Mouse (Mus musculus) cerebellum, adult 18-20 months (tissue): ENCODE measurements around the gene Gatad1.
"Not testable (repeated sequence)": the region's sequence is repeated elsewhere in the genome, so short reads cannot be mapped to it uniquely, and the experiment has no call there.

Experiments used
- DNase-seq, 2 experiments: peaks; one replicate each; pipeline ENCODE4 v3.0.0; 2021

The Gatad1 gene

DNA sequence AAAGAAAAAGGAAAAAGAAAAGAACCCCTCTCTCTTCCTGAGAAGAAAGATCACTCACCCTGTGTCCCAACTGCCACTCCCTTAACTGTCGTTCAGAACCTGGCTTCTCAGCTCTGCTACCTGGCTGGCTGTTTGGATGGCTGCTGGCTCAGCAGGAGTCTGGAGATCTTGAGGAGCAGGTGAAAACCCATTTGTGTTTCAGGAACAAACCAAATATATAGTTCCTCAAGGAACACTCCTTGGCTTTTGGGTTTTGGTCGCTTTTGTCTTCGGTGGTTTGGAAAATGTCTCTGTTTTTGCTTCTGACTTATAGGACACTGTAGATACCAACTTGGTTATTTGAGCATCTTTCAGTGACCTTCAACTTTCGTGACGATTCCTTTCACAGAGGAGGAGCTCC, at the start of gene Gatad1:
Gene Gatad1 (minus strand): TSS at position 101 of the 400 bp plus-strand sequence.
- DNase-seq, result no peak

DNA sequence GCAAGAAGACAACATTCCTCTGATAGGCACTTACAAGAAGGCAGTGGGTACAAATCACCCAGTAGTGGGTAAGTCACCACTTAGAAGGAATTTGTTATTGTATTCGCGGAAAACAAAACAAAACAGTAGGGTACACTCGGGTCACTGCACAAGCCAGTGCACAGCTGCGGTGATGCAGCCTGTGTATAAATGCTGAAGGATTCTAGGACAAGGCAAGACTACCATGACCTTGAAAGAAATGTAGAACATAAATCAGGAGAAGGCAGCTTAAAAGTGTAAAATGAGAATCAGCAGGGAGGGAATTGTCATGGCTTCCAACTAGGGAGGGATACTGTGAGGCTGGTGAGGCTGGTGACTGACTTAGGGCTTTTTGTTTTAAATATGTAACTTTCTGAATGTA, 45.2 kb upstream of the Gatad1 start:
- no peak for DNase-seq

DNA sequence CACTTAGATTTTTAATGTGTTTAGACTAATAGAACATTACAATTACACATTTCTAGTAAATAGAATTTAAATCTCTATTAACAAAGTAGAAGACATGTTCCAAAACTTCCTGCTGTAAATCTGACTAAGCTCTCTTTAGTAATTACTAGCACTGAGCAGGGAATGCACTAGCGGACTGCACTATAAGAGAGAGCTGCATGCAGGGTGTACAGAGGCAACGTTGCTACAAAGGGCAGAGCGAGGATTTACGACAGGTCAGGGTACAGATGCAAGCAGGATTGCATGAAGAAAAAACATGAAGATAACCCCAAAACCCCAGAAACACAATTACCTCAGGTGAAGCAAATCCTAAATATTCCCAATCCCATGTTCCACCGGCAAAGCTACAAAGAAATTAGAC, 43.0 kb upstream of the Gatad1 start:
- DNase-seq, result no peak

DNA sequence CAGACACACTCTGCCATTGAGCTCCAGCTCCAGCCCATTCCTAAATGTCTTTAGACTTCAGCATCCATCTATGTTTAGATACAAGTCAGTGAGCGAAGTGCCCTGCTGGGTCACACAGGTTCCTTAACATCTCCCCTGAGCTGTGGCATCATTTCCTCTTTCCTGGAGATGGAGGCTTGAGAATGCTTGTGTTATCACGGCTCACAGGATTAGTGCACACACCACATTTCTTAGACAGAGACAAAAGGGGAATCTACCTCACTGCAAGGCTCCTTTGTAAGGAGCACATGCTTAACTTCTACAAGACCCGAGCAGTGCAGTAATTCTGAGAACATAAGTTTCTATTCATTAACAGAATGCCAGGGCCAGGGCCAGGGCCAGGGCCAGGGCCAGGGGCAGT, 39.0 kb upstream of the Gatad1 start:
- DNase-seq, result no peak

DNA sequence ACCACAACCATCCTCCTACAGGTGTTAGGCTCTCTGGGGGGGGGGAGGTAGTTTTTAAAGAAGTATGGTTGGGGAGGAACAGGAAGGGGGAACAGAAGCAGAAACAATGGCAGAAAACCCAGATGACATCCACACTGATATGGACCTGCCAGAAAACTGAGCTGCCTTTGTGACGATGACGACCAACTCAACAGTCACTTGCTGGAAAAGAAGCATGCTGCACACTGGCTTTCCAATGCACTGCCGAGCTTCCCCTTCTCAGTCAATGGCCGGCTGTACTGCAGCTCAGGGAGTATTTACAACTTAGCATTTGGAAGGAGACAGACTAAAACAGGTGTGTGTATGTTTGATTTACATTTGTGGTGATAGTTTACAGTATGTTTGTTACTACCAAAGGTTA, 38.2 kb upstream of the Gatad1 start:
- no peak for DNase-seq

DNA sequence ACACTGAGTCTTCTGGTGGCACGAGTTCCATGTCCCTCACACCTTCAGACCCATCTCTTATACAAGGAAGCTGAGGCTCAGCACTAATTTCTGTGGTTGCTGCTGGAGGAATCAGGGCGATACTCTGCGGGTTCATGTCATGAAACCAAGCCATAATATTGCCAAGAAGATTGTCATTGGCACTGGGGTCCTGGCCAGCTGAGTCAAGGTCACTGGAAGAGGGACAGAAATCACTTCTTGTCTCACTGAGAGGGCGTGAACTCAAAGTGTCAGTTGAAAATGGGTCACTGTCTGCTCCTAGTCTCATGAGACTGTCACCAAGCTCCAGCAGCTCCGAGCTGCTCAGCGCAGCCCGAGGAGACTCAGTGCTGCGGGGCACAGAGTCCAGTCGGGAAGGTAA, 36.0 kb upstream of the Gatad1 start:
- DNase-seq, result no peak

DNA sequence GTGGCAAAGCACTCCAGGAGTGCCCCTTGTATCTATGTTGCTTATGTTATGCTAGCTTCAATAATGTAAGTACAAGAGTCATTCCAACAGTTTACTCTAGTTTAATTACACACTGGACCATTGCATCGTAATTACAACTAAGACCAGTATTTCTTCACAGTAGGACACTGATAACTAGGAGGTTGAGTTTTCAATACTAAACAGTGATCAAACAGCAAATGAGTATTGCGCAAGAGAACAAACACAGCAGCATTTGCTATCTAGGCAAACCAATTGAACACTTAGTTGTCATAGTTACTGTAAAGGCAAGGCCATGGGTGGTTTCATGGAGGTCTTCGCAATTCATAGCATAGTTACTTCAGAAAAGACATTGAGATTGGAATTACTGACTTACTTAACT, 34.3 kb upstream of the Gatad1 start:
- DNase-seq, result no peak

DNA sequence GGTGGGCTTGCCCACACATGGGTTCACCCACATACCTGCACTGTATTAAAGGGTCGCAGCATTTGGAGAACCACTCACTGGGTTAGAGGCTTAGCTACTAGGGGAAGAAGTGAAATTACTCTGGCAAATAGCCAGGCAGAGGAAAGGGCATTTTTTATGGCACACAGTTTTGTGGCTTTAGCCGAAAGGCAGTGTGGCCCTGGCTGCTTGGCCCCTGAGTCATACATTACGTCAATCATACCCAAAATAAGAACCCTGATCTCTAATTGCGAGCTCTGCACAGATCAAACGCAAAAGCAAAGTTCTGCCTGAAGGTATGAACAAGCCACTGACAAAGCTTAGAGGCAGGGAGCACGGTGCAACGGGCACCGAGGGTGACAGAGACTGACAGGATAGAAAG, 31.3 kb upstream of the Gatad1 start:
- no peak for DNase-seq

DNA sequence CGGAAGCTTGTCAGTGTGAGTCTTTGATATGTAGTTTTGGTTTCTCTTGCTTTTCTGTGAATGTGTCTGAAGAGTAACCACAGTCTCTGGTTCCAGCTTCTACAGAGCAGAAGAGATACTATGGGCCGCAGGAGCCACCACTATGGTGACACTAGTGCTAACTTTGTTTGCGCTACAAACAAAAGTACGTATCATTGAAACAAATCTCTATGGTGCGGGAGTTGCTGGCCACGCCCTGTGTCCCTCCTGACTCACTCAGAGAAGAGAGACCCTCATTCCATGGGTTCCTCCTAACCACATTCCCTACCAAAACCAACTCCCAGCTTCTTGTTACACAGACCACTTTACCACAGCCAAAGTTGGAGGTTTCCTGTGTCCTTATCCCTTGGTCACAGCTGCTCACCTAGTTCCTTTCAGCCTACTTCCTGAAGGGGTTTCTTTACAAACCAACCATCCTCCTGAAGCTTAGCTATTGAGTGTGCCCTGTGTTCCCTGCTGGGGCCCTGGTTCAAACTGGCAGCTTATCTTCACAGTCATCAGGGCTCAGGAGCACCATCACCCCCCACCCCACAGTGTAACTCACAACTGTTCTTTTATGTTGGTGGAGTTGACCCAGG, 13.1 kb upstream of the Gatad1 start:
- DNase-seq, result no peak

DNA sequence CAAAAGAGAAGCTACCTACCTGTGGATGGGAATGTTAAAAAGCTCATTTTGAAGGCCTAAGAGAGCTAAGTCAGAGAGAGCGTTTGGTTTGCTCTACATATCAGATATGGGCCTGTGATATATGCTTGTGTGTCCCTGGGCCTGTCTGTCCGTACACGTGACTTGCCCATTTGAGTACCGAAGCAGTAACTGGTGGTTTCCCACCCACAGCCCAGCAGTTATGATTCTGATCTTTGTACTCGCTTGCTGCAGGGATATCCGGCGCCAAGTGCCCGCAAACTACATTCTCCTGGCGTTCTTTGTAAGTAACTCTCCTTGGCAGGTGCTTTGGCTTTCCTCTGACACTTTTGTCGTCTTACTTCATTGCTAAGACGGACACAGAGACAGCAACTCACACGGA, 9.6 kb upstream of the Gatad1 start:
- no peak for DNase-seq

DNA sequence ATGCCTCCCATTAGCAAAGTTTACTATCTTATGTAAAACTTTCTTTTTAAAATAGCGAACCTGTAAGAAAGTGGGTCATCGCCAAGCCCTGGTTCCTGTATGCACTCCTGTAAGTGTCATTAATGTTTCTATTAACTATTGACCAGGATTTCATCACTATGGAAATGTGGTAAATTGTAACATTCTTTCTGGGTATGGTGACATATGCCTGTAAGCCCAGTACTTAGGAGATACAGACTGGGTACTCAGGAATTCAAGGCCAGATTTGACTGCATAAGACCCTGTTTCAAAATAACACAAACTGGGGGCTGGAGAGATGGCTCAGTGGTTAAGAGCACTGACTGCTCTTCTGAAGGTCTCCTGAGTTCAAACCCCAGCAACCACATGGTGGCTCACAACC, 8.2 kb upstream of the Gatad1 start:
- DNase-seq, result no peak

DNA sequence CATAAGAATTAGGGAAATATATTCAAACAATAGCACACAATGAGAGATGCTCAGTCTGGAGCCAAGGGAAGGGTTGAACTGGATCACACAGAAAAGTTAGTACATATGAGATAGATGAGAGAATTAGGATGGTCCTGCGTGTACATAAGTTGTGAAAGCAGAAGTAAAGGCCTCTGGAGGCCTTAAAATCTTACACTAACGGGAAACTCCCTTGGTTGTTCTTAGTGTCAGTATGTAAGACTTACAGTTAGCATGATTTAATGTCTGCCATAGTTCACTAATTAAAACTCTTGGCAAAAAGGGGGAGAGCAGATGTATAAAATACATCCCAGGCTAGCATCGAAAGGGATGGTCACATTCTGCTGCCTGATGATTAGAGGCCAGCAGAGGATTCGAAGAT, 3.2 kb downstream of the Gatad1 start:
- DNase-seq, result no peak

DNA sequence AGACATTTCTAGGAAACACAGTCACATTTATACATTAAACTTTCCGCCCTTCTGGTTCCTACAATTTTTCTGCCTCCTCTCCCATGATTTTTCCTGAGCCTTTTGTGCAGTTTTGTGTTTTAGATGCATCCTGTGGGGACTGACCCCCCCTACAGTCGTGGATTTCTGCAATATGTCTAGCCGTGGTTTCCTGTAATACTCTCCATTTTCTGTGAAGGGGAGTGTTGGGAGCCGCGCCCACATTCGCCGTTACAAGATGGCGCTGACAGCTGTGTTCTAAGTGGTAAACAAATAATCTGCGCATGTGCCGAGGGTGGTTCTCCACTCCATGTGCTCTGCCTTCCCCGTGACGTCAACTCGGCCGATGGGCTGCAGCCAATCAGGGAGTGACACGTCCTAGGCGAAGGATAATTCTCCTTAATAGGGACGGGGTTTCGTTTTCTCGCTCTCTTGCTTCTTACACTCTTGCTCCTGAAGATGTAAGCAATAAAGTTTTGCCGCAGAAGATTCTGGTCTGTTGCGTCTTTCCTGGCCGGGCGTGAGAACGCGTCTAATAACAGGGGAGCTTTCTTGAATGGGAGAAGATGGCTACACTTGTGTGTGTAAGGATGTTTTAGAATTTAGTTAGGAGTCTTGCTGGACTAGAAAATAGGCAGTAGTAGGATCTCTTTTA, 3.9 kb downstream of the Gatad1 start:
- not testable (repeated sequence) for DNase-seq

DNA sequence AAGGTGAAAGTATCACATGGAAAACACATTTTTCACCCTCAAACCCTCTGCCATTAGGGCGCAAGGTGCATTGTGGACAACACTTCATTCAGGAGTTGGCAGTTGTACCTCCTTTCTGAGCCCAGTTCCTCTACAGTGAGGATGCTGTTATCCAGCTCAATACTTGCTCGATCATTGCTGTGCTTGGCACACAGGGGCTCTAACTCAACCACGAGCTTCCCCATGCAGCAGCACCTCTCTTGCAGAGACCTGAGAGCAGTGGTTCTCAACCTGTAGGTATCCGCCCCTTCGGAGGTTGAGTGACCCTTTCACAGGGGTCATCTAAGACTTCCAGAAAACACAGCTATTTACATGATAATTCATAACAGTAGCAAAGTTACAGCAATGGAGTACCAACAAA, 5.4 kb downstream of the Gatad1 start:
- DNase-seq, result no peak

DNA sequence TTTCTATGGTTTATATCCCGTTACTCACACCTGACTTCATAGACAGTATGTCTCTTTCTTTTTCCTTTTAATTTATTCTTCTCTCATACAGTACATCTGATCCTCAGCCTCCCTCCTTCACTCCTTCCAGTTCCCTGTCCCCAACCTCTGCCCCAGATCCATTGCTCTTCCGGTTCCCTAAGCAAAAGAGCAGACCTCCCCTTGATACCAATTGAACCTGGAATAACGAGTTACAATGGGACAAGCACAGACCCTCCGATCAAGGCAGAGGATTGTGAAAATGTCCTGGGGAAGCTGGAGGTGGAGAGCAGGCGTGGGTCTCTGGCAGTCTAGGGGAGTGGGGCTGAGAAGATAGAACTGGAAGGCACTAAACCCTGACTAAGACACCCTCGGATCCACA, 6.1 kb downstream of the Gatad1 start, which contains the start of gene Tmbim7:
Gene Tmbim7 (plus strand): TSS at position 301 of the 400 bp plus-strand sequence.
- DNase-seq, result no peak

DNA sequence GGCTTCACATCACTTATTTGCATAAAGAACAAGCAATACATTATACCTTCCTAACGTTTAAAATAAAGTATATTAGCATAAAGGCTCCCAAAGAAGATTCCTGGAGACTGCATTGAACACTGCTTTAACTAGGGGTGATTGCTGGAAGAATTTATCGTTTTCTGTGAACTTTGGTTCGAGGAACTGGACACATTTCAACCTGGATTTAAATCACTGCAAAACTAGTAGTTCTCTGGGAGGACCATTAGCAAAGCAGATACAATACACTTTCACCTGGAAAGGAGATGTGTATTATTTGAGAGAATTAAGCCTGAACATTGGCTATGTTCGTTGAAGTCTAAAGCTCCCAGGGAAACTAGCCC, 8.2 kb downstream of the Gatad1 start:
- no peak for DNase-seq

DNA sequence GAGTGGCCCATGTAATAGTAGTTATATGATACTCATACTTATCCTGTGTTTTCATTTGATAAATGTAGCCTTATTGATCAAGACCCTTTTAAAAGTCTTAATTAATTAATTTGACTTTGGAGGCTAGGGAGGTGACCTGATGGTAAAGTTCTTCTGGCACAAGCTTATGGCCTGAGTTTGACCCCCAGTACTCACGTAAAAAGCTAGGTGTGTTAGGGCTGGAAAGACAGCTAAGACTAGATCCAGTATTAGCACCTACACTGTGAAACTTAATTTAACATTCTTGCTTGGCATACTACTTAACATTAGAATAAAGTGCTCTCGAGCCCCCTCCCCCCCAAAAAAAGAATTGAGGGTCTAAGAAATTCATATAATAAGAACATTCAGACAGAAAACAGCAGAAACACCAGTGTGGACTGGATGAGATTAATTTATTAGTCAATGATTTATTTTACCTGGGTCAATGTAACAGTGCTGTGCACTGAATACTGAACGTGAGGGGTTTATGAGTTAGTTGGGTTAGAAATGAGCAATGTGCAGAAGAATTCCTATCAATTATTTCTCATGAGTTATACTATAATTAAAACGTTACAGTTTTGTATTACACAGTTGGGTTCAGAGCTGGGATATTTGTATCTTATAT, 8.7 kb downstream of the Gatad1 start:
- DNase-seq, result no peak

DNA sequence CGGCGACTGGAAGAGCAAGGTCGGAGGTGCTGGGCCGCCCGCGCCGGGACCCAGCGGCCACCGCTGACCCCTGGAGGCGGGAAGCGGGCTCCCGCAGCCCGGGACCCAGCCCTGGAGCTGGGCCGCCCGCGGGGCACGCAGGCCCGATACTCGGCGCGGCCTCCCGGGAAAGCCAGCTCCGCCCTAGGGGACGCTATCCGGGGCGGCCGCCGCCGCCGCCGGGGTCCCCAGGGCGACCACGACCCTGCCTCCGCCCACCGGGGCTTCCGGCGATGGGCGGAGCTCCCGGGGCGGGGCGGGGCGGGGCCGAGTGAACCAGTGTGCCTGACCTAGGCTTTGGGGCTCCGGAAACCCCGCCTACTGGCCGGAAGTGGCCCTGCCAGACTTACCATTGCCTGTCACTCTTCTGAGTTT, 9.3 kb downstream of the Gatad1 start:
- peak; percentile 88 to 94 for DNase-seq

DNA sequence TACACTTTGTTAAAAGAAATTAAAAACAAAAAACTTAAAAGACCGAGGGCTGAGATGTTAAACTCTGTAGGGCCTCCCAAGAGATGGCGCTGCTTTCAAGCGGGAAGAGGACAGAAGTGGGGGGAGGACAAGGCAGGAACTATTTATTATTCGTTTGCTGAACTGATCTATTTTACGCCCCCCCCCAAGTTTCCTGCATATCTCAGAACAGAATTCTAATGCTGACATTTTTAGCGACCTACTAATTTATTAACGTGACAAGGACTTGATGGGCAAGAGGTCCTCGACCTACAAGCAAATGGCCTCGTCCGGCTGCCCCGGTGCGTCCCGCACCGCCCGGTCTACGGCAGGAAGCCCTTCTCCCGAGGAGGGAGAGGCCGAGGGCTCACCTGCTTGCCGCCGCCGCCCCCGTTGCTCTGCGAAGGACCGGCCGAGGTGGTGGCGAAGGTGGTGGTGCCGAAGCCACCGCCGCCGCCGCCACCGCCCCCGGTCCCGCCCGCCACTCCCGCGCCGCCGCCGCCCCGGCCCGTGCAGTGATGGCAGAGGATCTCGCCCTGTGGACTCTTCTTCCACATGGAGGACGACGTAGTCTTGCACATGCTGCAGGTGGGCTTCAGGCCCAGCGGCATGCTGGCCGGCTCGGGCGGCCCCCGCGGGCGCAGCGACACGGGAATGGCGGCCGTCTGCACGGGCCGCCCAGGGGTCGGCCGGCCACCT, 9.8 kb downstream of the Gatad1 start:
- DNase-seq, result peak; percentile 61 to 67

DNA sequence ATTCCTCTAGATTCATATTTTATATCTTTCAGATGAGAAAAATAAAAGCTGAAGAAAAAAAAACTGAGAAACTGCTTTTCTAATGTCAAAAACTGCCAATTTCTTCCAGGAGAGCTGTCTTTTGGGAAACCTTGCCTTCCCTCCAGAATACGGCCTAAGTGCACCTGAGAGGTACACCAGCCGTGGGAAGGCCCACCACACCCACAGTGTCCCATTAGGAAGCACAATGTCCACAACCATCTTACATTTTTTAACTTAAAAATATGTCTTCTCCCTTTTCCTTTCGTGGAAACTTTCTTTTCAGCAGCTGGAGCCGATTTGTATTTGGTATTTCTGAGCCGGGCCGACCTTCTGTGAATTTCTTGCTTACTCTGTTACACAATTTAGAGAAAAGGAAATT, 10.4 kb downstream of the Gatad1 start:
- DNase-seq, result no peak

DNA sequence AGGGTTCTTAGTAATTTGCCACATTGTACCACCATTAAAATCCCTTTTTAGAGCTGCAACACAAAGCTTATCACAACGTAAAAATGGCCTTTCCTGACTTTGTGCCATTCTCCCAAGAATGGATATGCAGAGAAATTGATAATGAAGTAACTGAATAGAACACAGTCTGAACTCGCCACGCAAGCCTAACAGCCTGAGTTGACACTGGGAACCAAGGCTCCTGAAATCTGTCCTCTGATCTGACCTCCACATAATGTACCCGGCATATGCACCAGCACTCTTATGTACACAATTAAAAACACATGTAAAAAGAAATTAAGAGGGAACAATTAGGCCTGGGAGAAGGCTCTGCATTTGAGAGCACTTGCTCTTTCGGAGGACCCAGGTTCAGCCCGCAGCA, 11.7 kb downstream of the Gatad1 start:
- no peak for DNase-seq

DNA sequence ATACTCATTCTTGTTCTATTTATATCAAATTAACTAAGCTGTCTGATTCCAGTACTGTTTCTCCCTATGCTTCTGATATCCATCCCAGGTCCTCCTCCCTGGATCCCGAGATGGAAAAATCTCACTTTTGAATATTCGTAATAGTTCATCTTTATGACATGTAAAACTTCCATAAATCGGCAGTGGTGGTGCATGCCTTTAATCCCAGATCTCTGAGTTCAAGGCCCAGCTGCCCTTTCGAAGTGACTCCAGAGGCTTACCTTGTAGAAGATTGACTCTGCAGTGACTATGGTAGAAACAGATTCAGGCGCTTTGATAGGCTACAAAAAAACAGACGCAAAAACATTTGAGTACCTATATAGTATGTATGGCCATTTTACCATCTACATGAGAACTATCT, 12.4 kb downstream of the Gatad1 start:
- no peak for DNase-seq

DNA sequence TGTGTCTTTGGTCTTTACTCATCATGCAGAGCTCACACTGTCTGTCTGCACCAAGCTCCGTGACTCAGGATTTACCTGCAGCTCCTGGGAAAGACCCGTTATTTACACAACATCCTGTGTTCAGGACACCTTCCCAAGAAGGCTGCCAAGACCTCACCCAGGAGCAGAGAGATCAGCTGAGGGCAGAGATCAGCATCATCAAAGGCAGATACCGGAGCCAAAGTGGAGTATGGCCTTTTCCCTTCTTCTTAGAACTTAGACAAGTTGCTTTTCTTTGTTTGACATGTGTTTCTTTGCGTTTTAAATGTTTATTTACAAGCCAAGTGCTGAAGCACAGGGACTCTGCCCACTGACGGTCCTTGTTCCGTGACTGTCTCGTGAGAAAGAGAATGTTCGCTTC, 21.7 kb downstream of the Gatad1 start:
- DNase-seq, result no peak

DNA sequence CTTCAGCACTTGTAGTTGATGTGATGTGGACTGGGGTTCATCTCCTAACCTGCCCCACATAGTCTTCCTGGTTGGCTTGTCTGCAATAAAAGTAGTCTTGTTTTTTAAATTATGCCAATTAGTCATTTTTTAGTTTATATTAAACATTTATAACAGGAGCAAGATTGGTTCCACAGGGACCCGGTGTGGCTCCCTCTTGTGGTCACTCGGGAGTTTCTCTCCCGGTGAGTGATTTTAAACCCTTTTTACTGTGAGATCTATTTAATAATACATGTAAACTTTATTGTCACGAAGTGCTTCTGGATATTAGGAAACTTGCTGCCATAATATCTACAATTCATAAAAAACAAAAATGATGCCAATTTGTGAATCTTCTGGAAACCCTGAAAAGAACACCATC, 23.0 kb downstream of the Gatad1 start:
- DNase-seq, result no peak
